Mouse (Mus musculus) hindbrain, embryonic 14.5 days (tissue): Measurements from ENCODE around the gene Pdcd5. TPM values are rescaled to one million over a fixed set of nuclear protein-coding genes. Genes with fewer than 3 reads are reported as not detected.

ENCODE experiments used
- ATAC-seq: fragments of 200-750 bp; cut with Nextera tagmentation; 2 replicates; pipeline ENCODE4 v1.8.0; 2017; ENCODE audit warnings: moderate number of reproducible peaks, mild to moderate bottlenecking, moderate TSS enrichment, moderate library complexity; ENCODE audit not compliant: low FRiP score
- DNase-seq: peaks from one replicate; pipeline ENCODE4 v3.0.0-alpha.2; 2015; ENCODE audit warnings: low spot score
- H3K27ac ChIP-seq: fragments of 300-500 bp; sonication (generic); 2 replicates; pipeline ENCODE4 v1.5.1; 2014; ENCODE audit warnings: mild to moderate bottlenecking, moderate library complexity
- H3K27me3 ChIP-seq: fragments of 300-500 bp; sonication (generic); 2 replicates; pipeline ENCODE4 v1.6.1; 2014; ENCODE audit warnings: mild to moderate bottlenecking, low read length, mixed read lengths; ENCODE audit not compliant: control insufficient read depth, insufficient read depth
- H3K36me3 ChIP-seq: fragments of 300-500 bp; sonication (generic); replicated peaks from 2 replicates; pipeline ENCODE4 v1.6.1; 2014; ENCODE audit not compliant: control insufficient read depth, insufficient read depth
- H3K4me1 ChIP-seq: fragments of 300-500 bp; sonication (generic); replicated peaks from 2 replicates; pipeline ENCODE4 v1.6.1; 2014; ENCODE audit warnings: antibody characterized with exemption, low read length, mixed read lengths; ENCODE audit not compliant: control insufficient read depth, insufficient read depth
- H3K4me2 ChIP-seq: fragments of 300-500 bp; sonication (generic); replicated peaks from 2 replicates; pipeline ENCODE4 v1.6.1; 2014; ENCODE audit warnings: mild to moderate bottlenecking, moderate library complexity
- H3K4me3 ChIP-seq: fragments of 300-500 bp; sonication (generic); replicated peaks from 2 replicates; pipeline ENCODE4 v1.5.1; 2014; ENCODE audit warnings: mild to moderate bottlenecking, low read length
- H3K9ac ChIP-seq: fragments of 300-500 bp; sonication (generic); 2 replicates; pipeline ENCODE4 v1.6.1; 2014
- H3K9me3 ChIP-seq: fragments of 300-500 bp; sonication (generic); 2 replicates; pipeline ENCODE4 v1.6.1; 2016; ENCODE audit warnings: low read length; ENCODE audit not compliant: control insufficient read depth
- WGBS: fragments of 180-500 bp; shearing (Covaris S2); extraction: QIAGEN DNeasy Blood & Tissue Kit; methylation state at CpG from one replicate; pipeline ENCODE4 v1.1.7; 2014; 5-methylcytosine and 5-hydroxymethylcytosine counted together
- polyA plus RNA-seq: library from polyadenylated mRNA; unstranded; fragments of >200 nt; fragmentation: Nextera tagmentation; extraction: Ambion mirVana; gene quantifications from 2 replicates; pipeline ENCODE4 v1.2.1, GENCODE M21; 2014

Gene Pdcd5
- polyA plus RNA-seq, 1 experiment from 2014 or later = 288 TPM

DNA sequence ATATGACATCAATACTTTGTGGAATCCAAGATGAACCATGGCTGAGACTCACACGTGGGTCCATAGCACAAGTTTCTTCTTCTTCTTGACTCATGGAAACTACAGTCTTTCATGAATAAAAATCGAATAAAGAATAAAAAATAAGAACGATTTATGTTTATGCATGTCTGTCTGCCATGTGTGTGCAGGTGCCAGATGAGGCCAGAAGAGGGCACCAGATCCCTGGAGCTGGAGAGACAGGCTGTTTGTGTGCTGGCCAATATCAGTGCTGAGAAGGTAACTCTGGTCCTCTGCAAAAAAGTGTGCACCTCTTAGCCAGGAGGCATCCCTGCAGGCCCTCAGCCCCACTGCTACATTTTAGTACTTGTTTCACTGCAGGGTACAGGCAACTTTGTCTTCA, 34.2 kb upstream of the Pdcd5 start:
- Histone ChIP-seq H3K36me3 (no peaks in the 10 kb centered on the region), H3K27me3 (no peaks in the 10 kb centered on the region), H3K4me1 (0 out of 2 replicates have a peak, but pooled peaks cover 3% of the 10 kb centered on the region), H3K4me3 (no peak overlapping the region), H3K27ac (no peak overlapping the region), H3K9ac (no peak overlapping the region), H3K9me3 (no peaks in the 10 kb centered on the region), H3K4me2 (no peak overlapping the region)
- 78% methylated on average over 3 of the region's 3 CpGs for WGBS
- DNase-seq = no peak
- no peak for ATAC-seq

DNA sequence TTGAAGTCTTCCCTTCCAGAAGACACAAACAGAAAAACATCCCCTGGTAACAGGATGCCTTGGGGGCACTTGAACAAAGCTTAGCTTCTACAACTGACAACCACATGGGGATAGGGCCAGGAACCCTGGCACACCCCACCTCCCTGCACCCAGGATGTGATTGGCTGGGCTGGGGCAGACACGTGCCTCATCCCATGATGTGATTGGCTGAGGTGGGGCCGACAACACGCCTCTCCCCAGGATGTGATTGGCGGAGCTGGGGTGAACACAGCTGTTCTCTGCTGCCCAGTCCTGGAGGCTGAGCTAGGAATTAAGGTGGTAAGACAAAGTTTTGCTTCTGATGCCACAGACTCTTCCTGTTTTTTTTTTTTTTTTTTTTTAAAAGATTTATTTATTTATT, 31.7 kb upstream of the Pdcd5 start:
- DNase-seq (no peak), ATAC-seq (no peak)
- Histone ChIP-seq H3K4me1 (no peaks in the 10 kb centered on the region), H3K27ac (no peak overlapping the region), H3K9ac (no peak overlapping the region), H3K27me3 (no peaks in the 10 kb centered on the region), H3K4me2 (no peak overlapping the region), H3K36me3 (no peaks in the 10 kb centered on the region), H3K9me3 (no peaks in the 10 kb centered on the region), H3K4me3 (no peak overlapping the region)
- 78% methylated on average over 4 of the region's 4 CpGs for WGBS

DNA sequence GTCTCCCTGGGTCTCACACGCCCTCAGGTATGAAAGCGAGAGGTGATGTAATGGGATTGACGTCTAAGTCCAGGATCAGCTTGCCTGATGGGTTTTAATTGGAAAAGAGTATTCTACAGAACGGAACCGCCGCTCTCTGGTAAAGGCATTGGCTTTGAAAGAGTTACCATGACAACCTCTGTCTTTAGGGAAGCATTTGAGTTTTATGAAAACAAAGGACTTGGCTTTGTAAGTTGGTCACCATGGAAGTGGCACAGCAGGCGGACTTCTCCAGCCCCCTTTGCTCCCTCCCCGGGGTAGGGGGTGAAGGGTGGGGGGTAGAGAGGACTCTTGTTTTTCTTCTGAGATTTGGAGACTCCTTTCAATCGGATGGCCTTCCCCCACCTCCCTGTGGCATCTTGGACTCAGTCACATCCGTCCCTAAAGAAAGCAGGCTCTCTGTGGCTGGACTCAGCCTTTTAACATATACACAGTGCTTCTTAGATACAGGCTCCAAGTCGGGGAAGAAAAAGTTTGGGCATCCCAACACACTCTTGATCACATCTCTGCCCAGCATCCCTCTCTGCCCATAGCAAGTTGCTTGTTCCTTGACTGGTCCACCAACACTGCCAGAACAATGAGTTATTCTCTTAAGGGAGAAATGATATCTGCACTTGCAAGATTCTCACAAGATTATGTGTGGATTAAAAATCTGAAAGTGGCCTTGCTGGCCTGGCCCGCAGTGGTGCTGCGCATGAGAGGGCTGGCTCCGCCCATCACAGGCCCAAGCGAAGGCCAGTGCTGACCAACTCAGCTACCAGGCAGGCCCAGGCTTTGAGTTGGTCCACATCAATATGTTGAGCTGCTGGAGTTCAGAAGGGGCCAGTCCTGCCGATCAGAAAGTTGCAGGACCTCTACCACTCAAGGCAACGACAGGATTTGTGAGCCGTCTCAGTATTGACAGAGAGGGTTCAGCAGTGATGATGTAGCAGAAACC, 21.0 kb upstream of the Pdcd5 start:
- no peaks in the 10 kb centered on the region for H3K9me3 ChIP-seq
- H3K9ac ChIP-seq = no peak overlapping the region
- ATAC-seq (peak; percentile 87), DNase-seq (peak; percentile 76)
- H3K36me3 ChIP-seq = no peaks in the 10 kb centered on the region
- H3K4me3 ChIP-seq = no peak overlapping the region
- 18% methylated on average over 18 of the region's 18 CpGs for WGBS
- no peak overlapping the region for H3K4me2 ChIP-seq
- H3K27me3 ChIP-seq = no peaks in the 10 kb centered on the region
- peak overlapping the region; percentile 81 for H3K27ac ChIP-seq
- H3K4me1 ChIP-seq = peaks cover 19% of the 10 kb centered on the region; the same call in 1 of the 2 replicates

DNA sequence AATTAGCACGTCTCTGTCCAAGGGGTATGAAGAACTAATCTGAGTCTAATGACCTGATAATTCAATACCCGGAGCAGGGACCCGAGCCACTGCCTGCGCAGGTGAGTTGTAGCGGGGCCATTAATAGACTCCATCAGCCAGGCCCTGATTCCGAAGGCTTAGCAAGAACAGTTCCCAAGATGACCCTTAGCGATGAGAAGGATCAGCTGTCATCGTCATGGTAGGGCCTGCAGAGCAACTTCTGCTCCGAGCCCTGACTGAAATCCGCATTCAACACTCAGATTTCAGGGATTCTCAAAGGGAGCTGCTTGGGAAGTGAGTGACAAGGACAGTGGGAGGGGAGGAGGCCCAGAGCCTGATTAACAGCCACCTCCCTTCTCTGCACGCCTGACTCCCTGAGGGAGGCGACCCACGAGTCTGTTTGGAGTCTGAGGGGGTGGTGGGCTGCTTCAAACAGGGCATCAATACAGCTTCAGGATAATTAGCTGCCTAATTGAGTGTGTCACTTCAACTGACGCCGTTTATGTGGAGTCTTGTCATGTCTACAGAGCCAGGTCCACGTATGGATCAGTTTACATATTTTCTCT, 16.6 kb upstream of the Pdcd5 start:
- 32% methylated on average over 16 of the region's 16 CpGs for WGBS

DNA sequence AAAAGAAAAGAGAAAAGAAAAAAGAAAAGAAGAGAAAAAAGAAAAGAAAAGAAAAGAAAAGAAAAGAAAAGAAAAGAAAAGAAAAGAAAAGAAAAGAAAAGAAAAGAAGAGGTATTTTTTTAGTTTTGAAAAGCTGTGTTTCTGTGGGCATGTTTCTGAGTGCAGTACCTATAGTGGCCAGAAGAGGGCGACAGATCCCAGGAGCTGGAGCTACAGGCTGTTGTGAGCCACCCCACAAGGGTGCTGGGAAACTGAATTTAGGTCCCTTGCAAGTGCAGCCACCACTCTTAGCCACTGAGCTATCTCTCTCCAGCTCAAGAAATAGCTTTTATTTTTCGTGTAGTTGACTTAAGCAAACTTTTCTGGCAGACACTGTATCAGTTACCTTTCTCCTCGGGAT, 11.9 kb upstream of the Pdcd5 start:
- ATAC-seq = no peak
- no peaks in the 10 kb centered on the region for H3K36me3 ChIP-seq
- no peak overlapping the region for H3K27ac ChIP-seq
- no peak overlapping the region for H3K9ac ChIP-seq
- H3K4me3 ChIP-seq = no peak overlapping the region
- no peak overlapping the region for H3K4me2 ChIP-seq
- WGBS = 56% methylated on average over 3 of the region's 3 CpGs
- 0 out of 2 replicates have a peak, but pooled peaks cover 7% of the 10 kb centered on the region for H3K4me1 ChIP-seq
- H3K9me3 ChIP-seq = no peaks in the 10 kb centered on the region
- DNase-seq = no peak
- H3K27me3 ChIP-seq = no peaks in the 10 kb centered on the region

More for the DNA sequence above, 16.6 kb upstream of the Pdcd5 start:
- no peaks in the 10 kb centered on the region for H3K9me3 ChIP-seq
- no peak overlapping the region for H3K4me3 ChIP-seq
- H3K36me3 ChIP-seq = no peaks in the 10 kb centered on the region
- DNase-seq (no peak), ATAC-seq (no peak)
- no peak overlapping the region; the same call in 1 of the 2 replicates for H3K27ac ChIP-seq
- peaks cover 16% of the 10 kb centered on the region; the same call in 1 of the 2 replicates for H3K4me1 ChIP-seq
- H3K9ac ChIP-seq = no peak overlapping the region
- H3K4me2 ChIP-seq = no peak overlapping the region
- H3K27me3 ChIP-seq = no peaks in the 10 kb centered on the region

DNA sequence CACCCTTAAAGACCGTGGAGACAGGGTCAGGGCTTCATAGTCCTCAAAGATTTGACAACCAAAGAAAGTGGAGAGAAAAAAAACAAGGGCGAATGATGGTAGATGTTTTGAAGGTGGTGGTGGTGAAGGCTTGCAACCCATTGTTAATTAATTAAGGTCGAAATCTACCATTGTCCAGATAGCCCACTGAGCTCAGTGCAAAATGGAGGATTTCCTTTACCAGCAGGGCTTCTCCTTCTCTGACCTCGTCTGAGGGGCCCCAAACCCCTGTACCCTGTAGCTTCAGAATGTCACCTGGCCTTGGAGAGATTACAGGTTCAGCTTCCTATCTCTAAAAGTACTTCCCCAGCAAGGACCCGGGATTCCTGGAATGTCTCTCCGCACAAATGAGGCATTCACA, 10.5 kb upstream of the Pdcd5 start:
- Histone ChIP-seq H3K4me1 (no peaks in the 10 kb centered on the region), H3K27ac (no peak overlapping the region), H3K9ac (no peak overlapping the region), H3K4me2 (no peak overlapping the region), H3K27me3 (no peaks in the 10 kb centered on the region), H3K4me3 (no peak overlapping the region), H3K9me3 (no peaks in the 10 kb centered on the region), H3K36me3 (no peaks in the 10 kb centered on the region)
- DNase-seq = no peak
- no peak for ATAC-seq
- 35% methylated on average over 6 of the region's 6 CpGs for WGBS

DNA sequence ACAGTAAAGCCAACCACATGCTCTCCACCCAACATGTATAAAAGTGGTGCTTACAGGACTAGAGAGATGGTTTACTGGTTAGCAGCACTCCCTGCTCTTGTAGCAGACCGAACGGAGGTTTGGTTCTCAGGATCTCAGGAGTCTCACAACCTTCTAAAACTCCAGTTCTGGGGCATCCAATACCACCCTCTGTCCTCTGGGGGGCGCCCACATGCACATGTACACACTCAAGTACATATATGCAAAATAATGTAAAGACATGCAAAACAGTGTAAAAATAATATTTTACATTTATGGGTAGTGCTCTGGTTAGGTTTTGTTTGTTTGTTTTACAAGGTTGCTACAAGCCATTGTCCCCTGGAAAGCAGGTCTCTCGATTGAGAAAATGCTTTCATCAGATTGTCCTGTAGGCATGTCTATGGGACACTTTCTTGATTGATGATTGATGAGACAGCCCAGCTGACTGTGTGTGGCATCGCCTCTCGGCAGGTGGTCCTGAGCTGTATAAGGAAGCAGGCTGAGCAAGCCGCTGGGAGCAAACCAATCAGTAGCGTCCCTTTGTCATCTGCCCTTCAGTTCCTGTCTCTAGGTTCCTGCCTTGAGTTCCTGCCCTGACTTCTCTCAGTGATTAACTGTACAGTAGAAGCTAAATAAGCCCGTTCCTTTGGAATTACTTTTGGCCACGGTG, 4.4 kb upstream of the Pdcd5 start:
- H3K36me3 ChIP-seq = no peaks in the 10 kb centered on the region
- no peak overlapping the region for H3K9ac ChIP-seq
- 78% methylated on average over 10 of the region's 10 CpGs for WGBS
- H3K4me3 ChIP-seq = no peak overlapping the region
- ATAC-seq (no peak), DNase-seq (no peak)
- H3K4me2 ChIP-seq = no peak overlapping the region
- H3K27ac ChIP-seq = no peak overlapping the region
- H3K27me3 ChIP-seq = no peaks in the 10 kb centered on the region
- no peaks in the 10 kb centered on the region for H3K4me1 ChIP-seq
- H3K9me3 ChIP-seq = no peaks in the 10 kb centered on the region

DNA sequence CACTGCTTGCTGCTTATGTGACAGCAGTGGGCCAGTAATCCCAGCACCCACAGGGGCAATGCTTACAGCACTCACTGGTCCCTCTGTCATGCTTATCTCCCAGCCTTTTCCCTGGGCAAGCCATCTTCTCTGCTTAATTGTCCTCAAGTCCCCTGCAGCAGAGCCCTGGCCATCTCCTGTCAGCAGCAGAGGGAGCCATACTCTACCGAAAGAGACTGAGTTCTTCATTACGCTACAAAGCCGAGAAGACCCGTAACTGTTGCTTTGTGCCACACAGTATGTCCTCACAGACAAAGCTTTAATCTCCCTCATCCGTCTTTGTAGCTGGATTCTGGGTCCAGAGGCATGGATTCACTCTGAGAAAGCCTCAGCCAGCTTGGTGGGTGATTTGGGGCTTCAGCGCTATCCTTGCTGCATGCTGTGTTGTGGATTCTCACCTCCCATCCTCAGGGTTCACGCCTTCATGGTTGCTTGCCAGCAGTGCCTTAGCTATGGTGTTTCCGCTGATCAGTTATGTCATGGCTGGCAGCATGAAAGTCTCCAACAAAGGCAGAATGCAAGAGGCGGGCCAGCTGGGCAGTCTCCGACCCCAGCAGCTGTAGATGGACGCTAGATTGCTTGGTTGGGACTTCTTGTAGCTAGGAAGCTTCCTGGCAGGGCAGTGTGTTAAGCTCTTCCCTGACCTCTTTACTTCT, 3.5 kb upstream of the Pdcd5 start:
- no peaks in the 10 kb centered on the region for H3K4me1 ChIP-seq
- H3K4me3 ChIP-seq = no peak overlapping the region
- H3K27me3 ChIP-seq = no peaks in the 10 kb centered on the region
- H3K9me3 ChIP-seq = no peaks in the 10 kb centered on the region
- H3K27ac ChIP-seq = no peak overlapping the region
- no peaks in the 10 kb centered on the region for H3K36me3 ChIP-seq
- no peak overlapping the region for H3K9ac ChIP-seq
- ATAC-seq (no peak), DNase-seq (peak; percentile 48)
- H3K4me2 ChIP-seq = no peak overlapping the region
- whole genome bisulfite sequencing = 73% methylated on average over 11 of the region's 11 CpGs

DNA sequence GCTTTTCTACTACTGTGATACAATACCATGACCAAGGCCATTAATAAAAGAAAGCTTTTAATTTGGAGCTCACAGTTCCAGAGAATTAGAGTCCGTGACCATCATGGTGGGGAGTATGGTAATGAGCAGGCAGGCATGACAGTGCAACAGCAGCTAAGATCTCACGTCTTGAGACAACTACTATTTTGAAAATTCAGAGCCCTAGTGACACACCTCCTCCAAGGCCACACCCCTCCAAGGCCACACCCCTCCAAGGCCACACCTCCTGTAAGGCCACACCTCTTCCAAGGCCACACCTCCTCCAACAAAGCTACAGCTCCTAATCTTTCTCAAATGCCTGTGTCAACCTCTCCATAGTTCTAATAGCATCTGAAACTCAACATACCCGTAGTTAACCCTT, 1.8 kb upstream of the Pdcd5 start:
- no peaks in the 10 kb centered on the region for H3K4me1 ChIP-seq
- WGBS = 49% methylated on average over 3 of the region's 3 CpGs
- ATAC-seq (no peak), DNase-seq (no peak)
- H3K4me3 ChIP-seq = no peak overlapping the region
- H3K36me3 ChIP-seq = peaks cover 11% of the 10 kb centered on the region
- no peak overlapping the region for H3K4me2 ChIP-seq
- no peaks in the 10 kb centered on the region for H3K9me3 ChIP-seq
- H3K9ac ChIP-seq = no peak overlapping the region
- H3K27me3 ChIP-seq = no peaks in the 10 kb centered on the region
- H3K27ac ChIP-seq = no peak overlapping the region
